Mouse (Mus musculus) heart, embryonic 12.5 days (tissue): ENCODE measurements at regions not wholly inside any gene's neighbourhood (a gene's known extent, or its start where the extent isn't known, plus 50 kb on each side); places are given as distances from the start of the nearest gene placed in this dataset.

ENCODE experiments used
- ATAC-seq: fragments of 200-750 bp; cut with Nextera tagmentation; 2 replicates; pipeline ENCODE4 v1.8.0; 2017; ENCODE audit warnings: moderate TSS enrichment, moderate library complexity; ENCODE audit not compliant: insufficient number of reproducible peaks, low FRiP score
- H3K27ac ChIP-seq: fragments of 300-500 bp; sonication (generic); 2 replicates; pipeline ENCODE4 v1.5.1; 2016; ENCODE audit warnings: mild to moderate bottlenecking, moderate library complexity; ENCODE audit not compliant: poor library complexity, severe bottlenecking
- H3K27me3 ChIP-seq: fragments of 300-500 bp; sonication (generic); replicated peaks from 2 replicates; pipeline ENCODE4 v1.6.1; 2016; ENCODE audit warnings: mild to moderate bottlenecking, moderate library complexity
- H3K36me3 ChIP-seq: fragments of 300-500 bp; sonication (generic); 2 replicates; pipeline ENCODE4 v1.6.1; 2016; ENCODE audit warnings: mild to moderate bottlenecking, moderate library complexity
- H3K4me1 ChIP-seq: fragments of 300-500 bp; sonication (generic); replicated peaks from 2 replicates; pipeline ENCODE4 v1.6.1; 2016; ENCODE audit warnings: mild to moderate bottlenecking
- H3K4me2 ChIP-seq: fragments of 300-500 bp; sonication (generic); 2 replicates; pipeline ENCODE4 v1.6.1; 2016; ENCODE audit warnings: mild to moderate bottlenecking, moderate library complexity
- H3K4me3 ChIP-seq: fragments of 300-500 bp; sonication (generic); 2 replicates; pipeline ENCODE4 v1.5.1; 2016; ENCODE audit warnings: mild to moderate bottlenecking
- H3K9ac ChIP-seq: fragments of 300-500 bp; sonication (generic); 2 replicates; pipeline ENCODE4 v1.6.1; 2016; ENCODE audit warnings: mild to moderate bottlenecking, moderate library complexity
- H3K9me3 ChIP-seq: fragments of 300-500 bp; sonication (generic); replicated peaks from 2 replicates; pipeline ENCODE4 v1.6.1; 2016; ENCODE audit warnings: mild to moderate bottlenecking, moderate library complexity
- WGBS: fragments of 180-500 bp; shearing (Covaris S2); methylation state at CpG from one replicate; pipeline ENCODE4 v1.1.7; 2016; 5-methylcytosine and 5-hydroxymethylcytosine counted together

GRCm38 (mm10) chr2:57845135-57845534 is 152.5 kb upstream of the Galnt5 start:
- Histone ChIP-seq H3K36me3 (no peaks in the 10 kb centered on the region), H3K4me2 (no peak overlapping the region), H3K9me3 (no peaks in the 10 kb centered on the region), H3K27me3 (no peaks in the 10 kb centered on the region), H3K27ac (no peak overlapping the region), H3K9ac (no peak overlapping the region), H3K4me1 (peaks cover 14% of the 10 kb centered on the region; the same call in 1 of the 2 replicates), H3K4me3 (no peak overlapping the region)
- WGBS: 0% methylated on average over 1 of the region's 1 CpGs
- ATAC-seq: no peak

DNA sequence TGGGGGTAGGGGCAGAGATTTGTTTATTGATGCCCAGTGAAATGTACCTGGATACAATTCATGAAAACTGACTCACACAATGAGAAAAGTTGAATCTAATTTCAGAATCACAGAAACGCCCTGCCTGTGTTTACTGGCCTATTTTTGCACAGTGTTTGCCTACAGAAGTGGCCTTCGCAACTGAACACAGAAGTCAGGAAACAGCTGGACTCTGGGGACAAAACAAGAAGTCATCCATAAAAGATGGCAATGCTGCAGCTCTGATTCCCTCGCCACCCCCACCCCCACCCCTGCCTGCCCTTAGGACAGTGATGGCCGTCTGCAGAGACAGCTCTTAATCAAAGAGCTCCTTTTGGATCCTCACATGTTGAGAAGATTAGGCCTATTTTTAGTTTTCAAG is 150.0 kb upstream of the Galnt5 start:
- Histone ChIP-seq H3K9me3 (no peaks in the 10 kb centered on the region), H3K9ac (no peak overlapping the region), H3K27ac (no peak overlapping the region), H3K4me3 (no peak overlapping the region), H3K4me2 (no peak overlapping the region), H3K36me3 (no peaks in the 10 kb centered on the region), H3K4me1 (peaks cover 14% of the 10 kb centered on the region; the same call in 1 of the 2 replicates), H3K27me3 (no peaks in the 10 kb centered on the region)
- no peak for ATAC-seq
- WGBS: 55% methylated on average over 4 of the region's 4 CpGs

DNA sequence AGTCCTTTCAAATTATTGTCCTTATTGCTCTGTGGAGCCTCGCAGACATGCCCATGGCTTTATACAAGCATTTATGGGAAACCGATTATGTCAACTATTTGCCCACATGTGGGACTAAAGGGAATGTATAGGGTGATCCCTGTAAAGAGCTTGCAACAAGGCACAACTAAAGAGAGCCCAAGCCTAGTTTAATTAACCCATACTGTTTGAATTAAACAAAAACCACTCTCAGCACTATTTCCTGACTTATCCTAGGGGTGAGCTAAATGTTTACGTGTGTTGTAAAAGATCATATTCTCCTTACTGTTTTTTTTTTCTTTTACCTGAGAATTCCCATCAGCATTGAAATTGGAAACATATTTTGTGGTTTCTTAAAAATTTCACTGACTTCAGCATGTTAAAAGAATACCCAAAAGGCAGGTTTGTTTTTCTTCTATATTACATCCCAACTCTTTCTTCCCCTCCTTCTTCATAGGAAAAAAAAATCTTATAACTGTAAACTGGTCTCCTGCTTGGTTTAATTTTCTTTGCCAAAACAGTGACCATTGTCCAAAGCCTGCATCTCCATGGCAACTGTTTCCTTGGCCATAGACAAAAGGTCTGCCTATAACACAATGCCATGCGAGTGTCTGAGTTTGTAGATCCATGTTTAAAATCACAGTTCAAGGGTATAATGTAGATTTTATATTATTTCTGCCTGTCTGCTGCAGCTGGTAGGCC is 148.2 kb upstream of the Galnt5 start:
- no peaks in the 10 kb centered on the region for H3K9me3 ChIP-seq
- H3K36me3 ChIP-seq: no peaks in the 10 kb centered on the region
- no peak overlapping the region for H3K9ac ChIP-seq
- peaks cover 14% of the 10 kb centered on the region; the same call in 1 of the 2 replicates for H3K4me1 ChIP-seq
- H3K4me3 ChIP-seq: no peak overlapping the region
- H3K27ac ChIP-seq: no peak overlapping the region
- no peaks in the 10 kb centered on the region for H3K27me3 ChIP-seq
- WGBS: 83% methylated on average over 4 of the region's 4 CpGs
- no peak overlapping the region for H3K4me2 ChIP-seq
- ATAC-seq: no peak

DNA sequence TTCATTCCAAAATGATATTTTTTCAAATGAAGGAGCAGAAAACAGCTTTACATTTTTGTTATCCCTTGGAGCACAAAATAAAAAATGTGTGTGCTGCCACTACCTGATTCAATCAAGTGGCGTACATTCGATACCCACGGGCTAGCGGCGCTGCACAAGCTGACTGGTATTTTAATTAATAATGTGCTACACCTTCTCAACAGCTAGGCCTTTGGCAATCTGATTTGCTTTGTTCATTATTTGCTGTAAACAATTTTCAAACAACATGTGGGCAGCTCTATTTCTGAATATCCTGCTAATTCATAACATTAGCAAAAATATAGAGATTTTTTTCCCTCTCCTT is 147.7 kb upstream of the Galnt5 start:
- peaks cover 14% of the 10 kb centered on the region; the same call in 1 of the 2 replicates for H3K4me1 ChIP-seq
- no peak overlapping the region for H3K9ac ChIP-seq
- H3K9me3 ChIP-seq: no peaks in the 10 kb centered on the region
- 95% methylated on average over 5 of the region's 5 CpGs for WGBS
- no peak for ATAC-seq
- no peaks in the 10 kb centered on the region for H3K36me3 ChIP-seq
- no peak overlapping the region for H3K4me3 ChIP-seq
- H3K27ac ChIP-seq: no peak overlapping the region
- H3K4me2 ChIP-seq: no peak overlapping the region
- H3K27me3 ChIP-seq: no peaks in the 10 kb centered on the region

- Histone ChIP-seq H3K9ac (no peak overlapping the region), H3K4me2 (peak overlapping the region; percentile 47), H3K9me3 (no peaks in the 10 kb centered on the region), H3K36me3 (no peaks in the 10 kb centered on the region), H3K4me3 (no peak overlapping the region; the same call in 1 of the 2 replicates), H3K4me1 (peaks cover 10% of the 10 kb centered on the region), H3K27ac (peak overlapping the region; percentile 64), H3K27me3 (no peaks in the 10 kb centered on the region)
- WGBS: 43% methylated on average over 14 of the region's 14 CpGs
- ATAC-seq: peak; percentile 85
Measured at GRCm38 (mm10) chr2:57856524-57857107, 141.1 kb upstream of the Galnt5 start.

- H3K4me3 ChIP-seq: no peak overlapping the region
- 54% methylated on average over 1 of the region's 1 CpGs for WGBS
- no peak overlapping the region for H3K4me2 ChIP-seq
- no peak overlapping the region for H3K27ac ChIP-seq
- ATAC-seq: no peak
- no peak overlapping the region for H3K9ac ChIP-seq
- no peaks in the 10 kb centered on the region for H3K4me1 ChIP-seq
- no peaks in the 10 kb centered on the region for H3K9me3 ChIP-seq
- no peaks in the 10 kb centered on the region for H3K27me3 ChIP-seq
- H3K36me3 ChIP-seq: no peaks in the 10 kb centered on the region
Measured at GRCm38 (mm10) chr2:57865289-57865688, 132.4 kb upstream of the Galnt5 start.

- ATAC-seq: no peak
- 63% methylated on average over 2 of the region's 2 CpGs for WGBS
- Histone ChIP-seq H3K36me3 (no peaks in the 10 kb centered on the region), H3K4me1 (no peaks in the 10 kb centered on the region), H3K9me3 (no peaks in the 10 kb centered on the region), H3K4me2 (no peak overlapping the region), H3K27me3 (no peaks in the 10 kb centered on the region), H3K27ac (no peak overlapping the region), H3K9ac (no peak overlapping the region), H3K4me3 (no peak overlapping the region)
Measured at GRCm38 (mm10) chr2:57868046-57868445, 129.6 kb upstream of the Galnt5 start.

- WGBS: 83% methylated on average over 7 of the region's 7 CpGs
- H3K27ac ChIP-seq: no peak overlapping the region
- H3K9me3 ChIP-seq: no peaks in the 10 kb centered on the region
- ATAC-seq: no peak
- H3K4me2 ChIP-seq: no peak overlapping the region
- no peaks in the 10 kb centered on the region for H3K27me3 ChIP-seq
- no peaks in the 10 kb centered on the region for H3K36me3 ChIP-seq
- H3K4me1 ChIP-seq: 0 out of 2 replicates have a peak, but pooled peaks cover 3% of the 10 kb centered on the region
- H3K9ac ChIP-seq: no peak overlapping the region
- no peak overlapping the region for H3K4me3 ChIP-seq
Measured at GRCm38 (mm10) chr2:57900168-57900567, 97.5 kb upstream of the Galnt5 start.

GRCm38 (mm10) chr2:57900580-57901247 is 97.0 kb upstream of the Galnt5 start:
- H3K9me3 ChIP-seq: no peaks in the 10 kb centered on the region
- 32% methylated on average over 9 of the region's 9 CpGs for WGBS
- H3K4me2 ChIP-seq: peak overlapping the region; percentile 29; the same call in 1 of the 2 replicates
- H3K4me3 ChIP-seq: no peak overlapping the region
- no peak overlapping the region for H3K27ac ChIP-seq
- H3K9ac ChIP-seq: no peak overlapping the region
- H3K36me3 ChIP-seq: no peaks in the 10 kb centered on the region
- 0 out of 2 replicates have a peak, but pooled peaks cover 3% of the 10 kb centered on the region for H3K4me1 ChIP-seq
- ATAC-seq: no peak
- H3K27me3 ChIP-seq: no peaks in the 10 kb centered on the region

DNA sequence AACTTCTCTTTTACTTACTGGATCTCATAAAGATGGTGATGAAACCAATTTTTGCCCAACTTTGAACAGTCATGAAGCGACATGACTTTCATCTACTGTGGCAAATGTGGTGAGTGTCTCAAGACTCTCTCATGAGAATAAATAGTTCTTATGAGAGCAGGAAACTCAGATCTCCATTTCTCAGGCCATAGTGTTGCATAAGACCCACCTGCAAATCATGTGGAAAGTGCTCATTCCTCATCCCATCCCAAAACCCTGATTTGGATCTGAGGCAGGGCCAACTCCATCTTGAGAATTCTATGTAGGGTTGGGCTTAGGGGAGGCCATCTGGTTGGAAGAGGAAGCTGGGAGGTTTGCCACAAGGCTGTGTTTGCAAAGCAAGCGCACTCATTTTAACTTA is 92.5 kb upstream of the Galnt5 start:
- Histone ChIP-seq H3K4me3 (no peak overlapping the region), H3K9me3 (no peaks in the 10 kb centered on the region), H3K27ac (no peak overlapping the region), H3K36me3 (no peaks in the 10 kb centered on the region), H3K4me2 (no peak overlapping the region), H3K27me3 (no peaks in the 10 kb centered on the region), H3K4me1 (0 out of 2 replicates have a peak, but pooled peaks cover 3% of the 10 kb centered on the region), H3K9ac (no peak overlapping the region)
- 88% methylated on average over 2 of the region's 2 CpGs for WGBS
- ATAC-seq: no peak

DNA sequence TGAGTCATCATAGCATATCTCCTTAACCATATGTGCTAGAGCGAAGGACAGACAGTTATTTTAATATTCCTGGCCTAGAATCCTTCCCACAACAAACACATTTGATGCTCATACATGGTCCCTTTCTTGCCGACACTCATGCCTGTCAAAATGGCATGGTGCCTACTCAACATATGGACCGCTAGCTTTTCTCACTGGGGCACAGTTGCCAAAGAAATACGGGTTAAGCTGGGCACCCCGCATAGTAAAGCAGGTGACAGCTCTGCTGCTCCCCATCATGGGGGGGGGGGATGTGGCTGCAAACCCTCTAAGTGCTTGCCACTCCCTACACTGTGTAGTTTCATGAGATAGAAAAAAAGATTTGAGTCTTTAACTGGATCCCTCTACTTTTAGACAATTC is 90.7 kb upstream of the Galnt5 start:
- no peaks in the 10 kb centered on the region for H3K4me1 ChIP-seq
- no peak for ATAC-seq

More for the DNA sequence above, 90.7 kb upstream of the Galnt5 start:
- H3K27me3 ChIP-seq: no peaks in the 10 kb centered on the region
- H3K27ac ChIP-seq: no peak overlapping the region
- WGBS: 75% methylated on average over 5 of the region's 5 CpGs
- H3K4me3 ChIP-seq: no peak overlapping the region
- no peak overlapping the region for H3K4me2 ChIP-seq
- H3K9me3 ChIP-seq: no peaks in the 10 kb centered on the region
- H3K9ac ChIP-seq: no peak overlapping the region
- no peaks in the 10 kb centered on the region for H3K36me3 ChIP-seq
